Mouse (Mus musculus): ENCODE measurements around the gene Clmp.

DNA sequence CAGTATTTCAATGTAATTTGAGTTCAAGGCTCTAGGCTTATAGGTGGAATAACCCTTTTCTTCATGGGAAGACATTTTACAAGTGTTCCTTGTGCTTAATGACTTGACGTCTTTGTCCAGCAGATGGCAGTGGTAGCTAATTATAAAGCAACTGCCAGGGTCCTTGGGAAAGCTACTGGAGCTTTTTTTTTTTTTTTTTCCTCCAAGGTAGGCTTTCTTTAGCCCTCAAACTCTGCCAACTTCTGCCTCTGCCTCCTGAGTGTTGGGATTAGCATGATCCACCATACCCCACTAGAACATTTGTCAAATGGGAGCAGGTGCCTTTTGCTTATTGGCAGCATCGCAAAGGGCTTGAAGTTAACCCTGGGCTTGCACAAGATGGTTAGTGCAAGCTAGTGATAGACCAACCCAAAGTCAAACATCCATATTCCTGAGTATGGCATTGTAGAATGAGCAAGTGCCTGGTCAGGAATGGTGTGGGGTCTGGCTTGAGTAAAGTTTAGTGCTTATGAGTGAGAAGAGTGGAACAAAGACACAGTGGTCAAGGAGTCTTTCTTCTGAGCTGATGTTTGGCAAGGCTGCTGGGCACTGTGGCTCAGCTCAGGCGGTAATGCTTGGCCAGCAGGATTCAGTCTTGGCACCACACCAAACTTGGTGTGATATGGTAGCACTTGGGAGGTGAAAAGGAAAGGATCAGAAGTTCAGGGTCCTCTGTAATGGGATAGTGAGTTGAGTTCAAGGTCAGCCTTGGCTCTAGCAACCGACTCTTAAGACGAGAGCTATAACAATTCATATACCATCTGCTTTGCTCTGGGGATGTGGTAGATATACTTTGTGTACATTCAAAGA, 120.9 kb downstream of the Clmp start:
- peak; percentile 48; the same call in 1 of the 2 replicates for TF ChIP-seq CTCF (IDR thresholded peaks at IDR 0.05; ENCODE audit: borderline replicate concordance, extremely low read depth, insufficient read depth, insufficient read length)
- TF ChIP-seq POLR2A (IDR thresholded peaks at IDR 0.05; ENCODE audit: borderline replicate concordance, extremely low read depth, insufficient read depth, insufficient read length, poor library complexity, severe bottlenecking): no peak

All from brain, embryonic 14.5 days (tissue).